Mouse (Mus musculus): Measurements from ENCODE around the gene Zdhhc23.

GRCm38 (mm10) chr16:43979328-43980109, at the start of gene Zdhhc23:
- TF ChIP-seq POLR2A (IDR thresholded peaks at IDR 0.05; ENCODE audit: extremely low read depth, insufficient read depth, low read length) (no peak), CTCF (IDR thresholded peaks at IDR 0.05; ENCODE audit: low read depth, low read length) (no peak)
